Mouse (Mus musculus) stomach, postnatal 0 days (tissue): Measurements from ENCODE around the gene Rdh13.

ENCODE experiments used
- CTCF ChIP-seq: IDR thresholded peaks from 2 replicates; pipeline ENCODE4 v1.5.1; 2016; ENCODE audit warnings: antibody characterized with exemption, low read depth, mild to moderate bottlenecking, moderate library complexity
- EP300 ChIP-seq: optimal IDR thresholded peaks from 2 replicates; pipeline ENCODE3; 2016; ENCODE audit warnings: antibody characterized with exemption

- TF ChIP-seq CTCF (no peak), EP300 (no peak)
Measured at GRCm38 (mm10) chr7:4467801-4468200, 22.4 kb upstream of the Rdh13 start.
